Mouse (Mus musculus): ENCODE data around the gene Gm14085. TPM values are rescaled to one million over a fixed set of nuclear protein-coding genes. Genes with fewer than 3 reads are reported as not detected.
"Not testable (repeated sequence)": the region's sequence is repeated elsewhere in the genome, so short reads cannot be mapped to it uniquely, and the experiment has no call there.

The Gm14085 gene
- polyA plus RNA-seq (2016; fragmentation: Nextera tagmentation; extraction: Ambion mirVana), result not detected in 2 replicates

DNA sequence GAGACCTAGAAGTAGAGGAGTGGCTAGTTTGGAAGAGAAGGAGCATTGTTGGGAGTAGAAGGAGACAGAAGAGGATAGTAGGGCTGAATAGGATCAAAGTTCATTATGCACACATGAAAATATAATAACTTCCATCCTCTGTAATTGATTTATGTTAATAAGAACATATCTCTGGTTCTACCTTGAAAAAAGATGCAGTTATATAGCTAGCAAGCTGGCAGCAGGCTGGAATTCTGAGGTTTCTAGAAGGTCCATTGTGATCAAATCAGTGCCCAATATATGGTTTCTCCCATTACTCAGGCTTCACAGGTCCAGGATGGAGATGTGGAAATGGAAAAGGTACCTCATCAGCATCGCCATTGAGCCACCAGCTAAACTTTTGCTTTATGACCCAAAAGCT is at the start of gene Gm14085:
Gm14085 (plus strand) TSS at position 301 of the 400 bp plus-strand sequence.
- no peaks in the 10 kb centered on the region for H3K36me3 ChIP-seq
- no peak within 1 kb of the TSS for H3K9ac ChIP-seq (replicated peaks)
- H3K9me3 ChIP-seq, result no peaks in the 10 kb centered on the region
- no peak within 1 kb of the TSS for H3K4me2 ChIP-seq (replicated peaks)
- H3K4me1 ChIP-seq, result no peaks in the 10 kb centered on the region
- H3K4me3 ChIP-seq, result no peak within 1 kb of the TSS
- WGBS, result 88% methylated on average over 1 of the region's 1 CpGs
- no peaks in the 10 kb centered on the region for H3K27me3 ChIP-seq
- no peak for ATAC-seq (ENCODE audit: low FRiP score, low read depth)
- H3K27ac ChIP-seq (replicated peaks), result no peak within 1 kb of the TSS

DNA sequence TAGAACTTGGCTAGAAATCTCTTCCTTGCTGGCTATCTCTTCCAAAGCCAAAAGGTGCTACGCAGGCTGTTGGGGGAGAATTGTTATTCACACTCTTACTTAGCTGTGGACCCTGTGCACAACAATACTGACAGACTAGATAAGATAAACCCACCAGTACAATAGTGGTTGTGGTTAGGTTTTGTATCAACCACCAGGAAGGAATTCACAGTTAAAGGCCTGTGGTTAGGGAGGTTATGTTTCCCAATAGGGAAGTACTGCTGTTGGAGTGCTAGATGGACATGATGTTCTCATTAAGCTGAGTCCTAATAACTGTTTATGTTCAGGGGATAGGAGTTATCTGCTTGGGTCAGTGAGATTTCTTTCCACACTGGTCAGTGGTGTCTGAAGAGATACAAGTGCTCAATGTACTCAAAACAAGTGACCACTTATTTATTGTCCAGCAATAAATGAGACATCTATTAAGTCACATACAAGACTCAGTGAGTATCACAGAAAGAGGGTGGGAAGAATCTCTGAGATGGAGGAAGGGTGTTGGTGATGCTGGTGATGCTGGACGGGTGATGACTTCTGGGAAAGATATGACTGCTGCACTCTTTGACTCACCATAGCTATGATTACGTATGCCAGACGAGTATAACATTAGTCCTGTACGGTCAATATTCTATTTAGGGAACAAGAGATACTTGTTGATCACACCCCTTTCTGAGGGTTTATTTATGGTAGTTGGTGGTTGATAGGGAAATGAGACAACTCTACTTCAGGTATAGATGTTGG is 45.8 kb upstream of the Gm14085 start:
- WGBS, result 91% methylated on average over 5 of the region's 5 CpGs

DNA sequence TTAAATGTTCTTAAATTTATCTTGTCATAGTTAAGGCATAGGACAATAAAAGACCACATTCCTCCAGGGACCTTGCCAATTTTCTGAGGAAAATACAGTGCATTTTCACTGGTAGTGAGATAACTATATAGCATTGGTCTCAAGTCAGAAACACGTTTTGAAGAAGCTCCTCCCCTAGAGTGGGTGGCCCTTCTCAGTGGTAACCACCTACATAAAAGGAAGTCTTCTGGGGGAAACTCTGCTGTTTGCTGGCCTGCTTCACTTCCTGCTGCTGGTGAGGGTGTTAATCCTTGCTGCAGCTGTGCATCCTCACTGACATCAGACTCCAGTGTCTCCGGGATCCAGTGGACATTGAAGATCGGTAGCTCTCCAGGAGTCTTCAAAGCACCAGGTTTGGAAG is 44.2 kb upstream of the Gm14085 start:
- 73% methylated on average over 2 of the region's 3 CpGs for WGBS
- H3K27me3 ChIP-seq; ATAC-seq (ENCODE audit: low FRiP score, low read depth): not testable (repeated sequence)

More for the DNA sequence above, 45.8 kb upstream of the Gm14085 start:
- ATAC-seq (ENCODE audit: low FRiP score, low read depth); H3K4me3 ChIP-seq; H3K4me1 ChIP-seq; H3K4me2 ChIP-seq (replicated peaks); H3K9me3 ChIP-seq; H3K9ac ChIP-seq (replicated peaks); H3K36me3 ChIP-seq; H3K27ac ChIP-seq (replicated peaks); H3K27me3 ChIP-seq: not testable (repeated sequence)

DNA sequence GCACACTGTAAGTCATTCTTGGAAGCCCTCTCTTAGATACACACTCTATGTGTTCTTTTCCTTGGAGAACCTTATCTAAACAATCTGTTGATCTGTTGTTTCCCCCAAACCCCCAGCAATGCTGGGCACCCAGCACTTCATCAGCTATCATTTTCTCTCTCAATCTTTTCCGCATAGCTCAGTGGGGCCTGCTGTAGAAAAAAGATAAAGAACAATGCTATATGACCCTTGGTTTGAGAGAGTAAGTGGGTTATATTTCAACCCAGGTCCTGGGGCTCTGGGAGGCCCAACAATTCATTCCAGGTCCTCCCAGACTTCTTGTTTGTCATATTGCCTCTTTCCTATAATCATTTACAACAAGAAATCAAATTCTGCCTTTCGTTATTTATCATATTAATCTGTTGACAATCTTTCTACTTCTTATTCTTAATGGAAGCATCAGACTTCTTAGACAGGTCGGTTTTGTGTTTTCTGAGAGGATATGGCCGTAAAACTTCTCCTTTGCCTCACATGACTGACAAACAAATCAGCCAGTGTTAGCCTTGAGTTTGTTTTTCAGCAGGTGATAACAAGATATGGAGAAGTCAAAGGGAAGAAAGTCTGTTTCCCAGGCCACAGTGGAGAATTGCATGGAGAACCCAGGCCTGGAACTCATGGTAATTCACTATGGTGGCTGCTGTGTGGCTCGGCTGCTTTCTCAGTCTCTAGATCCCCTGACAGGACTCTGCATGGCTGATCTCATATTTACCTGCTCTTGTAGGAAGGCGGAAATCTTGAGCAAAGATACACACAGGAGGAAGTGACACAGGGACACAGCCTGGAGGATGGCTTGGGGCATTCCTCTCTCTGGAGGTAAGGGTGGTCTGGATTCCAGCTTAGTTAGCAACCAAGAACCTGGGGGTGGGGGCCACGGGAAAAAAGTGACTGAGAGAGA is 43.5 kb upstream of the Gm14085 start:
- Histone ChIP-seq H3K9ac (replicated peaks) (no peak overlapping the region), H3K36me3 (no peaks in the 10 kb centered on the region), H3K4me1 (no peaks in the 10 kb centered on the region), H3K27me3 (no peaks in the 10 kb centered on the region), H3K9me3 (no peaks in the 10 kb centered on the region), H3K4me3 (no peak overlapping the region), H3K4me2 (replicated peaks) (no peak overlapping the region), H3K27ac (replicated peaks) (no peak overlapping the region)
- no peak for ATAC-seq (ENCODE audit: low FRiP score, low read depth)
- 86% methylated on average over 7 of the region's 7 CpGs for WGBS

More for the DNA sequence above, 44.2 kb upstream of the Gm14085 start:
- H3K27ac ChIP-seq (replicated peaks); H3K4me1 ChIP-seq; H3K9me3 ChIP-seq; H3K9ac ChIP-seq (replicated peaks); H3K4me2 ChIP-seq (replicated peaks); H3K36me3 ChIP-seq; H3K4me3 ChIP-seq: not testable (repeated sequence)

DNA sequence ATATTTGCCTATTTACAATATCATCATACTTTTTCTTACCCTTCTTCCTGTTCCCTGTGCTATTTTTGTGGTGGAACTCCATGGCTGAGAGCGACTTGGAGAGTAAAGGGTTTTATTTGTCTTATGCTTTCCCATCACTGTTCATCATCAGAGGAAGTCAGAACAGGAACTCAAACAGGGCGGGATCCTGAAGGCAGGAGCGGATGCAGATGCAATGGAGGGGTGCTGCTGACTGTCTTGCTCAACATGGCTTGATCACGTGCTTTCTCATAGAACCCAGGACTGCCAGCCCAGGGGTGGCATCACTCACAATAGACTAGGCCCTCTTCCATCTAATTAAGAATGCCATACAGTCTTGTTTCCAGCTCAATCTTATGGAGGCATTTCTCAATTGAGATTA is 34.4 kb upstream of the Gm14085 start:
- 86% methylated on average over 4 of the region's 4 CpGs for WGBS
- no peaks in the 10 kb centered on the region for H3K27me3 ChIP-seq
- H3K4me1 ChIP-seq, result no peaks in the 10 kb centered on the region
- no peak for ATAC-seq (ENCODE audit: low FRiP score, low read depth)
- H3K9me3 ChIP-seq, result no peaks in the 10 kb centered on the region
- H3K27ac ChIP-seq (replicated peaks), result no peak overlapping the region
- no peak overlapping the region for H3K4me2 ChIP-seq (replicated peaks)
- H3K36me3 ChIP-seq, result no peaks in the 10 kb centered on the region
- H3K9ac ChIP-seq (replicated peaks), result no peak overlapping the region
- no peak overlapping the region for H3K4me3 ChIP-seq

DNA sequence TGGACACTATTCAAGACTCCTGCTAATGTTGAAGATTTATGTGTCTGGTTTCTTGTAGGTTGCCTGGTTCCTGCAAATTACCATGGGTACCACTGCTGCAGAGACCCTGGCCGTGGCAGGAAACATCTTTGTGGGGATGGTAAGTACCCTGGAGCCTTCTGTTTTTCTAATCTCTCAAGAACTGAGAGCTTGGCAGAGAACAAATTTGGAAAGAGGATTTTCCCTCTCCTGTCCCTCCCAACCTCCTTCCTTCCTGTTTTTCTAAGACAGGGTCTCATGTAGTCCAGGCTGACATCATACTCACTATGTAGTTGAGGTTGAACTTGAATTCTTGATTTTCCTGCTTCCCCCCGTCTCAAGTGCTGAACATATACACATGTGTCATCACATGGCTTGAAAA is 32.3 kb upstream of the Gm14085 start:
- Histone ChIP-seq H3K9ac (replicated peaks) (no peak overlapping the region), H3K4me1 (no peaks in the 10 kb centered on the region), H3K36me3 (no peaks in the 10 kb centered on the region), H3K9me3 (no peaks in the 10 kb centered on the region), H3K4me3 (no peak overlapping the region), H3K4me2 (replicated peaks) (no peak overlapping the region), H3K27me3 (no peaks in the 10 kb centered on the region), H3K27ac (replicated peaks) (no peak overlapping the region)
- ATAC-seq (ENCODE audit: low FRiP score, low read depth), result no peak
- 76% methylated on average over 2 of the region's 2 CpGs for WGBS

DNA sequence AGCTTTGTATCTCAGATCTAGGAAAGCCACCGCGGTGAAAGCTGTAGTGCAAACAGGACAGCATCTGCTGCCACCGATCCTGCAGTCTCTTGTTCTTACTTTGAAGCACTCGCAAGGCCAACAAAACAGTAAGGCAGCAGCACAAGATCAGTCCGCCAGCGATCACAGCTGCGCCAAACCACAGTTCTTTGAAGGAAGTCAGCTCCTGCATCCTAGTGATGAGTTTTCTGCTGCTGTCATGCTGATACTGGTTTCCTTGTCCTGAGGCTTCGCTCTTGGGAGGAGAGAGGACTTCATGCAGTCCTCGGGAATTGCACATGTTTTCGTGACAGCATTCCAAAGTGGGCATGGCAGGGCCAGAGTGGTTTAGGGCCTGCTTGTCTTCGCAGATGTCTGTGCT is 17.8 kb upstream of the Gm14085 start:
- Histone ChIP-seq H3K27me3 (0 out of 2 replicates have a peak, but pooled peaks cover 8% of the 10 kb centered on the region), H3K9me3 (no peaks in the 10 kb centered on the region), H3K4me2 (replicated peaks) (peak overlapping the region; percentile 83), H3K27ac (replicated peaks) (no peak overlapping the region), H3K9ac (replicated peaks) (peak overlapping the region; percentile 64), H3K4me3 (peak overlapping the region; percentile 53), H3K4me1 (peaks cover 6% of the 10 kb centered on the region), H3K36me3 (no peaks in the 10 kb centered on the region)
- 35% methylated on average over 11 of the region's 11 CpGs for WGBS
- no peak for ATAC-seq (ENCODE audit: low FRiP score, low read depth)

DNA sequence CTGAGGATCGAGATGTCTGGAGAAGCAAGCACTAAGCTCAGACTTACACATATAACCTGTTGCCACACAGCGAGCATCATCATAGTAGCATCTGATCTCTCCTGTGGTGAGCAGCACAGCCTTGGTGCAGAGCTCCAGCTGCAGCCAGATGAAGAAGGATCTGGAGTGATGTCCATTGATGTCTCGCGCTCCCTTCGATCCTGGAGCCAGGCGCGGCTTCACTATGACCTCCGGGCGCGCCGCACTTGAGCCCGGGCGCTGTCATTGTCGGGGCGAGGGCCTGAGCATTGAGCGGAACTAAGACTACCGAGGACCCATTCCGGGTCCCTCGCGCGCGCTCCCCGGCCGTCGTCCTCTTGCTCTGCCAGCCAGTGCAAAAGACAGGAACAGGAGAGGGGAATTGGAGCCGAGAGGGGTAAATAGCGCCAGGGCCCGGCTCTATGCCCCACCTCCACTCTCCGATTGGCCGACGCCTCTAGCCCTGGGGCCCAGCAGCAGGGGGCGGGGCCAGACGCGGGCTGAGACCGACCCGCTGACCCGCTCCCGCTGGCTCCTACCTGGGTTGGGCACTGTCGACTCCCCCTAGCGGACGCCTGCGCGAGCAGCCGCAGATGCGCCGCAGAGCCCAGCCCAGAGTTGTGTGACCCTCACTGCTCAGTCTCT is 17.3 kb upstream of the Gm14085 start:
- H3K27ac ChIP-seq (replicated peaks), result no peak overlapping the region
- H3K9ac ChIP-seq (replicated peaks), result peak overlapping the region; percentile 64
- no peaks in the 10 kb centered on the region for H3K9me3 ChIP-seq
- peaks cover 6% of the 10 kb centered on the region for H3K4me1 ChIP-seq
- ATAC-seq (ENCODE audit: low FRiP score, low read depth), result peak; percentile 100
- 0 out of 2 replicates have a peak, but pooled peaks cover 8% of the 10 kb centered on the region for H3K27me3 ChIP-seq
- under 1% methylated on average over 44 of the region's 46 CpGs for WGBS
- no peaks in the 10 kb centered on the region for H3K36me3 ChIP-seq
- H3K4me2 ChIP-seq (replicated peaks), result peak overlapping the region; percentile 83
- H3K4me3 ChIP-seq, result peak overlapping the region; percentile 53

DNA sequence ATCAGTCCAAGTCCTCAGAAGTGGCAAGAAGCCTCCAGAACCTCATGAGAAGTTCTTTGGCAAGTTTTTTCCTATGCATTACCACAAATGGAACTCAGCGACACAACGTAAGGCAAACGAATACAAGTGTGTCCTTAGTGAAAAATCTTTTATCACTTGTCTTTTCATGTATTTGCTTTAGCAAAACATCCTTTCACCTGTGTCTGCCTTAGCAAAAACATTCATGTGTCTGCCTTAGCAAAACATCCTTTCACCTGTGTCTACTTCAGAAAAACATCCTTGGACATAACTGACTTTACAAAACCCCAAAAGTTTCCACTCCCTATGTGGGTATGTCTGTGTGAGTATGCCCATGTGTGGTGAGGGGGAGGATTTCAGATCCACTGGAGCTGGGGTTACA is 15.5 kb upstream of the Gm14085 start:
- WGBS, result 95% methylated on average over 3 of the region's 3 CpGs

DNA sequence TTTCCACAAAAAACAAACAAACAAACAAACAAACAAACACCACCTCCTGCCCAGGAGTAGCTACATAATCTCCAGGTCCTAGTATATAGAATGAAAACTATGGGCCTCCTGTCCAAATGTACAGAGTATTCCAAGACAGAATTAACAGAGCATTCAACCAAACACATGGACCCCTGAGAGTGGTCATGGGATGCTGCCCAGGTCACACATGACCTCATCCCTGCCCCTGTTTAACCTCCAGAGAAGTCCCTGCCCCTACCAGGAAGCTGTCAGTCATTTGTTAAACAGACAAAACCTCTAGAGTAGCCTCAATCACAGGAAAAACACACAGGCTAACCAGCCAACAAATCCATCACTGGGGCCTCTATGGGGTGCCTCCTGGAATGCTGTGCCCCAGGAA is 8.2 kb upstream of the Gm14085 start:
- H3K36me3 ChIP-seq, result no peaks in the 10 kb centered on the region
- H3K27ac ChIP-seq (replicated peaks), result no peak overlapping the region
- no peak overlapping the region for H3K9ac ChIP-seq (replicated peaks)
- H3K4me1 ChIP-seq, result no peaks in the 10 kb centered on the region
- H3K9me3 ChIP-seq, result no peaks in the 10 kb centered on the region
- no peaks in the 10 kb centered on the region for H3K27me3 ChIP-seq
- no peak overlapping the region for H3K4me3 ChIP-seq
- no peak for ATAC-seq (ENCODE audit: low FRiP score, low read depth)
- H3K4me2 ChIP-seq (replicated peaks), result no peak overlapping the region

More for the DNA sequence above, 15.5 kb upstream of the Gm14085 start:
- Histone ChIP-seq H3K4me2 (replicated peaks) (no peak overlapping the region), H3K9me3 (no peaks in the 10 kb centered on the region), H3K36me3 (no peaks in the 10 kb centered on the region), H3K9ac (replicated peaks) (no peak overlapping the region), H3K27ac (replicated peaks) (no peak overlapping the region), H3K4me3 (no peak overlapping the region), H3K27me3 (0 out of 2 replicates have a peak, but pooled peaks cover 8% of the 10 kb centered on the region), H3K4me1 (peaks cover 6% of the 10 kb centered on the region)
- ATAC-seq (ENCODE audit: low FRiP score, low read depth), result no peak

DNA sequence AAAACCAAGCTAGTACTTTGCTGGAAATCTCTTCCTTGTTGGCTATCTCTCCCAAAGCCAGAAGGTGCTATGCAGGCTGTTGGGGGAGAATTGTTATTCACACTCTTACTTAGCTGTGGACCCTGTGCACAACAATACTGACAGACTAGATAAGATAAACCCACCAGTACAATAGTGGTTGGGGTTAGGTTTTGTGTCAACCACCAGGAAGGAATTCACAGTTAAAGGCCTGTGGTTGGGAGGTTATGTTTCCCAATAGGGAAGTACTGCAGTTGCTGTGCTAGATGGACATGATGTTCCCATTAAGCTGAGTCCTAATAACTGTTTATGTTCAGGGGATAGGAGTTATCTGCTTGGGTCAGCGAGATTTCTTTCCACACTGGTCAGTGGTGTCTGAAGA is 954 bp upstream of the Gm14085 start:
- H3K4me3 ChIP-seq; H3K27ac ChIP-seq (replicated peaks); H3K4me1 ChIP-seq; H3K27me3 ChIP-seq; H3K9me3 ChIP-seq; ATAC-seq (ENCODE audit: low FRiP score, low read depth); H3K9ac ChIP-seq (replicated peaks); H3K36me3 ChIP-seq; H3K4me2 ChIP-seq (replicated peaks): not testable (repeated sequence)
- WGBS, result 75% methylated on average over 1 of the region's 1 CpGs

DNA sequence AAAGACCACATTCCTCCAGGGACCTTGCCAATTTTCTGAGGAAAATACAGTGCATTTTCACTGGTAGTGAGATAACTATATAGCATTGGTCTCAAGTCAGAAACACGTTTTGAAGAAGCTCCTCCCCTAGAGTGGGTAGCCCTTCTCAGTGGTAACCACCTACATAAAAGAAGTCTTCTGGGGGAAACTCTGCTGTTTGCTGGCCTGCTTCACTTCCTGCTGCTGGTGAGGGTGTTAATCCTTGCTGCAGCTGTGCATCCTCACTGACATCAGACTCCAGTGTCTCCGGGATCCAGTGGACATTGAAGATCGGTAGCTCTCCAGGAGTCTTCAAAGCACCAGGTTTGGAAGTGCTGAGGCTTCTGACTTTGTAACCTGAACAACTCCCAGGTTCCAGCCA is 913 bp downstream of the Gm14085 start:
- not testable (repeated sequence) for H3K4me1 ChIP-seq; H3K4me2 ChIP-seq (replicated peaks); H3K27ac ChIP-seq (replicated peaks); H3K36me3 ChIP-seq; H3K27me3 ChIP-seq; H3K4me3 ChIP-seq; ATAC-seq (ENCODE audit: low FRiP score, low read depth); H3K9me3 ChIP-seq; H3K9ac ChIP-seq (replicated peaks)
- WGBS, result 73% methylated on average over 3 of the region's 3 CpGs

Data from midbrain, embryonic 12.5 days (tissue).